Mouse (Mus musculus) brain, embryonic 14.5 days (tissue): ENCODE results near the gene Slc4a10. TPM values are rescaled to one million over a fixed set of nuclear protein-coding genes. Genes with fewer than 3 reads are reported as not detected.
"Not testable (repeated sequence)": the region's sequence is repeated elsewhere in the genome, so short reads cannot be mapped to it uniquely, and the experiment has no call there.

Experiments
- DNase-seq: peaks from one replicate; pipeline ENCODE4 v3.0.0-alpha.2; 2011; ENCODE audit warnings: low read depth
- CTCF ChIP-seq: fragments of 200-500 bp; IDR thresholded peaks from 2 replicates; pipeline ENCODE4 v1.5.1; 2012; ENCODE audit warnings: inconsistent platforms, mild to moderate bottlenecking, moderate library complexity, borderline replicate concordance; ENCODE audit not compliant: insufficient read depth, insufficient read length; ENCODE audit errors: extremely low read depth
- POLR2A ChIP-seq: fragments of 200-500 bp; IDR thresholded peaks from 2 replicates; pipeline ENCODE4 v1.6.1; 2012; ENCODE audit warnings: mild to moderate bottlenecking, inconsistent platforms, borderline replicate concordance; ENCODE audit not compliant: poor library complexity, insufficient read depth, insufficient read length, severe bottlenecking; ENCODE audit errors: extremely low read depth
- polyA plus RNA-seq: library from polyadenylated mRNA; depleted of rRNA; stranded (reverse); fragments of >200 nt; gene quantifications from 2 replicates; pipeline ENCODE4 v1.2.3, GENCODE M21; 2012; rRNA removed

Slc4a10 gene
- 16.8 and 21.1 TPM in 2 replicates for polyA plus RNA-seq

GRCm38 (mm10) chr2:62046421-62046845 is at the start of gene Slc4a10:
Gene Slc4a10, plus strand, starts transcription at chr2:62046462.
- TF ChIP-seq CTCF (no peak), POLR2A (no peak)
- peak; percentile 90 for DNase-seq

DNA sequence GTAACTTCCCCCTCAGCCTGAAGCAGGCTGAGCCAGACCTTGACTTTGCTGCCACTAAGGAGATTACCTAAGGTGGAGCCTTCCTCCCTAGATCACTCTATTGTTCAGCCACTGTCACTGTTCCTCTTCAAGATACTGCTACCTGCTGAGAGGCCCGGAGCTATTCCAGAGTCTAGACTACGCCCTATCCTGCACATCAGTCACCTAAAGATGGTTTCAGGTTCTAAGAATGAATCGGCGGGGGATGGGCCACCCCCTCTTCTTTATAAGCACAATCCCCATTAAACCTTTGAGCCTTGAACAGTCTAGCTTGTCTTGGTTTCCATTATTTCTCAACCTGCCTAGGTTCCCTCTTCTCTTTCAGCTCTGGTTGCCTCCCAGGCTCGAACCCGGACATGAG is 45.0 kb upstream of the Slc4a10 start:
- not testable (repeated sequence) for DNase-seq

DNA sequence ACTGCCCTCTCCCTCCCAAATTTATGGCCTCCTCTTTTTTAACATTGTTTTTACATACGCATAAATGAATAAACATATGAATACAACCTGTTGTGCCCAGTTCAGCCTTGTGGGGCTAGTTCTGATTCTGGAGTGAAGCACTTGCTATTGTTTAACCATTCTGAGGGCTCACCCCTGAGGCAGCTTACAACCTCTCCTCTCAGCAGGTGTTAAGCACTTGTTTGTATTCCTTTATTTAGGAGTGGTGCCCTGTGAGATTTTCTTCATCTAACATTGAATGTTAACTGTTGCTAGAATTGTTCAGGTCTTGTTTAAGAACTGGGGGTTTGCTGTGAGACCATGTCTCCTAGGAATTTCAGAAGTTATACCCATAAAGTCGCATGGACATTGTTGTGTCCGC is 28.1 kb upstream of the Slc4a10 start:
- TF ChIP-seq CTCF (no peak), POLR2A (no peak)
- no peak for DNase-seq

DNA sequence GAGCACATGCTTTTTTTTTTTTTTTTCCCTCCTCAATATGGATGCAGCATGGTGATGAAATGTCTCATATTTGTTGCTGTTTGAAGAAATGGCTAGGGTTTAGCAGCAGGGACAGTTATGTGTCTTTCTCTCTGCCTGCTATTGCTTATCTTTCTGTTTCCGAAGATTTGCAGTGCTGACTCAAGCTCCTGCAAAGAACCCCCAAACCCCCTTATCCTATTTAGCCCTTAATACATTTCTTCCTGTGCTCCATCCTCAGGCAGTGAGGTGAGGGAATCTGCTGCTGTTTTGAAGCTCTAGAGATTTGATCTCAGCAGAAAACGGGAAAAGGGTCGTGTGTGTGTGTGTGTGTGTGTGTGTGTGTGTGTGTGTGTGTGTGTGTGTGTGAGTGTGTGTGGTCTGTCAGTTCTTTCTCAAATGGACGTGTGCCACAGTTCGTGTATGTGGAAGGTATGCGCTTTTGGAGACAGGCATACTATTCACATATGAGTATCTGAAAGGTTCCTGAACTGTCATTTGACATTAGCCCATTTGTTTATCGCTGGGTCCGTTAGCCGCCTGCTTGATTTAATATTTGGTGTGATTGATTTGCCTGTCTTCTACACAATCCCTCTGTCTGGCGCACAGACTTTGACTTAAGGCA is 720 bp downstream of the Slc4a10 start:
- peak; percentile 63 for DNase-seq
- TF ChIP-seq CTCF (no peak), POLR2A (no peak)

- DNase-seq = peak; percentile 93
- TF ChIP-seq CTCF = no peak
- peak; percentile 8; the same call in 1 of the 2 replicates for TF ChIP-seq POLR2A
Observed at GRCm38 (mm10) chr2:62047504-62048005, 1.3 kb downstream of the Slc4a10 start.

DNA sequence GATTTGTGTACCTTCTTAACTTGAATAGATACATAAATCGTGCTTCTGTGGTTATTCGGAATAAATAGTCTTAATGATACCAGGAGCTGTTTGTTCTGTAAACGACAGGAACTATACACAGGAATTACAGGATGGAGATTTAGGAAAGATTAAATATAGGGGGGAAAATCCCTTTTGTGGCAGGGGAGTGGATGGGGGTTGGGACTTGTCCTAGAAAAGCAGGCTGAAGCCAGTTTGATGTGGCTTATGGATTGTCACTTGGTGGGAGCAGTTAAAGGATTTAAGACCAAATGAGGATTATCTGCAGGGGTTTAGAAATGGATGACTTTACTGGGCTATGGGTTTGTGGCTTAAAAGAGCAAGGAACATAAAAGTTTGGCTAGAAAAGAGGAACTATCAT is 1.9 kb downstream of the Slc4a10 start:
- TF ChIP-seq CTCF (no peak), POLR2A (no peak)
- peak; percentile 81 for DNase-seq

DNA sequence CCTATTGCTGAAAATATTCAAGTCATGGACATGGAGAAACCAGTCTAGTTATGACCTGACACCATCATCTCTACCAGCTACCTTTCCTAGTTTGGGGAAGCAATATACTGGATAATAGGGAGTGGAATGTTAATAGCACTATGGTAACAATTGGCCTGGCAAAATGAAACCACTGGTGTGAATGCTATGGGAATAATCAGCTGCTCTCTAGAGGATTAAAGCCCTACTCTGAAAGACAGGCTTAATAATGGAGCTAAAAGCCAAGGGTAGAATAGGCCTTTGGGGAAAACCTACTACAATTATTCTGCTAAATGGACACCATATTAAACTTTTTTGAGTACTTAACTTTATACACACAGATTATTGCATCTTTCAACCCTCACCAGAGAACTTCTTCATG is 30.2 kb downstream of the Slc4a10 start:
- peak; percentile 18 for DNase-seq
- TF ChIP-seq POLR2A (no peak), CTCF (no peak)

DNA sequence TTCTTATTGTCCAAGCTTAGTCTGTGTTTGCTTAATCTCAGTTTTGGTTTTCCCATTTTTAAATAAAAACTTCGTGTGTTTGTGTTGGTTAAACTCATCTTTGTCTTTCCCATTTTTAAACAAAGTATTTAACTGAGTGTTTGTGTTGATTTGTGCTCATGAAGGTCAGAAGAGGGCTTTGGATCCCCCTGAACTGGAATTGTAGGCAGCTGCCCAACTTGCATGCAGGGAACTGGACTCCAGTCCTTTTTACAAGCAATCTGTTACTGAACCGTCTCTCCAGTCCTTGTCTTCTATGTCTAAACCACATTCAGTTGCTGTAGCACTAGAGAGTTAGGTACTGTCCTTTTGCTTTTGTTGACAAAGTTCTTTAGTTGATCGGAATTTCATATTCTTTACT is 41.3 kb downstream of the Slc4a10 start:
- DNase-seq = peak; percentile 35

DNA sequence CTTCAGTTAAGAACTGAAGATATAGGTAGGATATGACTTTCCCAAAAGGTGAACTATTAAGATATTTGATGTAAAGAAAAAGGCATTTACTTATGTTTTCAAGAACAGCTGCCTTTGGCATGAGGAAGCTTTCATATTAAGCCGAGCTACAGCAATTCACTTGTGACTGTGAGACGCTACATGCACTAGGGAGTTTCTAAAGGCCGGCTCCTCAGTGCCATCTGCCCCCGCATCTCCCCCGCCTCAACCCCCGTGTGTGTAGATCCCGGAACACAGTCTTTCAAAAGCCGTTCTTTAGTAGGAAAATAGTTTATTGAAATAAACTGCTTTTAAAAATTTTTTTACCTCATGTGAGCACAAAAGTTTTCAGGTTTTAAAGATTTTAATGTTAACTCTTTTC is 42.5 kb downstream of the Slc4a10 start:
- peak; percentile 74 for DNase-seq
- TF ChIP-seq CTCF (no peak), POLR2A (no peak)

More for the DNA sequence above, 41.3 kb downstream of the Slc4a10 start:
- TF ChIP-seq CTCF = no peak
- no peak for TF ChIP-seq POLR2A

DNA sequence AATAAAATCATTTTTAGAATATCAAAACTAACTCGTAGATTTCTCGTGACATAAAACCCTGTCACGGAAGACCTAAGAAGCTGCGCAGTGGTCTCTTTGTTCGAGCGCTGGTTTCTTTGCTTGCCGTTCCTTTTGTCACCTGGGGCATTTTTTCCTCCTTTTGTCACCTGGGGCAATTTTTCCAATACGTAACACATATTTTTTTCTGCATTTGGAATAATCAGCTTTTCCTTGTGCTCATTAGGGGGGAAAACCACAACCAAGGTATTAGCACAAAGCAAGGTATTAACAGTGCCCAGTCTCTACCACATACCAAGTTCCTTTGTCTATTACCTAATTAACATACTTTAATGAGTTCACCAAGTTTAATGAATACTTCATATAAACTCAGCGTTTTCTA is 42.9 kb downstream of the Slc4a10 start:
- TF ChIP-seq CTCF = no peak
- no peak for TF ChIP-seq POLR2A
- DNase-seq = peak; percentile 84

GRCm38 (mm10) chr2:62100526-62100925 is 54.3 kb downstream of the Slc4a10 start:
- TF ChIP-seq CTCF (no peak), POLR2A (no peak)
- DNase-seq = no peak

DNA sequence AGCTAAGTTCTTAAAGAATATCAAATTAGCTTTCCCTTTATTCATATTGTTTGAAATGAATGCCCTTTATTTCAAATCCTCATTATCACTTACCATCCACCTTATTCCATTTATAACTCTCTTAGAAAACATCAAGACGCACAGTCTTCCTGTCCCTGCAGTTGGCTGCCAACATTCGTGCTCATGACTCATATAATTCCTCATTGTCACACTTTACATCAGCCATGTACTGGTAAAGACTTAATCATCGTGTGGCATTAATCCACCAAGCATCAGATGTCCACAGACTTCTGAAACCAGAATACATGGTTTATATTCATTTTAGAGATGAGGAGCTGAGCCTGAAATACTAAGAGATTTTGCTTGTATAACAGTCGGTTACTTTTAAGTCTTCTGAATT is 69.1 kb downstream of the Slc4a10 start:
- DNase-seq = no peak
- TF ChIP-seq POLR2A = no peak
